ENCODE assay signal across 11 mouse cellular contexts in genomic region chr7:46985718-46986505, GRCm38 (mm10). TPM values are rescaled to one million over a fixed set of nuclear protein-coding genes. Genes with fewer than 3 reads are reported as not detected.
A peak's percentile ranks its signal among the peaks of the same experiment; 100 is the strongest.
DNase-seq lines count a peak whose midpoint lies in the region; ATAC-seq lines count a peak whose summit lies in the region.
"Had no signal": no experiment of that assay in that cellular context is flagged by ENCODE, and none has a peak within 500 bp of the region (broad histone marks: within the 10 kb centered on the region; RNA-seq: fewer than 3 reads in every experiment).

No protein-coding gene starts in this region.

- no peaks in the 10 kb centered on the region for H3K27me3 ChIP-seq in intestine, embryonic 14.5 days (replicated peaks; ENCODE audit: control insufficient read depth, insufficient read depth, low read length)
- no peaks in the 10 kb centered on the region for H3K27me3 ChIP-seq in intestine, embryonic 16.5 days (replicated peaks; ENCODE audit: control insufficient read depth, insufficient read depth, low read length)
- H3K27me3 ChIP-seq: embryonic facial prominence, embryonic 12.5 days; stomach, embryonic 15.5 days had no signal

- ATAC-seq in intestine, embryonic 14.5 days (replicated peaks; ENCODE audit: low FRiP score, low TSS enrichment, low read depth): no peak
- ATAC-seq in intestine, embryonic 16.5 days: no peak

- H3K4me1 ChIP-seq in intestine, embryonic 14.5 days (replicated peaks; ENCODE audit: control insufficient read depth, insufficient read depth, low read length): peaks cover 20% of the 10 kb centered on the region
- peaks cover 15% of the 10 kb centered on the region for H3K4me1 ChIP-seq in intestine, embryonic 16.5 days (ENCODE audit: control insufficient read depth, insufficient read depth, low read length)

- no peaks in the 10 kb centered on the region for H3K9me3 ChIP-seq in intestine, embryonic 14.5 days (ENCODE audit: control insufficient read depth, low read length)
- H3K9me3 ChIP-seq in intestine, embryonic 16.5 days (ENCODE audit: control insufficient read depth, low read length): no peaks in the 10 kb centered on the region
- H3K9me3 ChIP-seq: embryonic facial prominence, embryonic 12.5 days; stomach, embryonic 15.5 days had no signal

- H3K9ac ChIP-seq in intestine, embryonic 14.5 days (ENCODE audit: low read length): no peak overlapping the region
- H3K9ac ChIP-seq in intestine, embryonic 16.5 days (ENCODE audit: low read depth, low read length): no peak overlapping the region
- H3K9ac ChIP-seq: embryonic facial prominence, embryonic 12.5 days; stomach, embryonic 15.5 days had no signal

- 0 out of 2 replicates have a peak overlapping the region, but pooled peaks have one; percentile 27 for H3K27ac ChIP-seq in intestine, embryonic 14.5 days (ENCODE audit: low read depth)
- no peak overlapping the region for H3K27ac ChIP-seq in intestine, embryonic 16.5 days (ENCODE audit: low read length)
- H3K27ac ChIP-seq: embryonic facial prominence, embryonic 12.5 days had no signal

- DNase-seq in intestine, embryonic 14.5 days (ENCODE audit: low spot score): no peak
- DNase-seq in NIH3T3 (ENCODE audit: low read depth): peak; percentile 43
- DNase-seq in cerebellum, postnatal 36 days: peak; percentile 22 to 38
- DNase-seq in lung, postnatal 25 days (ENCODE audit: low spot score): peak; percentile 57
- no peak for DNase-seq in thymus, adult 18-20 months
- no peak for DNase-seq in spleen, adult 18-20 months
- DNase-seq: layer of hippocampus, postnatal 36 days had no signal

- H3K36me3 ChIP-seq in intestine, embryonic 14.5 days (ENCODE audit: control insufficient read depth, insufficient read depth, low read length): peaks cover 9% of the 10 kb centered on the region
- H3K36me3 ChIP-seq in intestine, embryonic 16.5 days (ENCODE audit: control insufficient read depth, insufficient read depth, low read length): no peaks in the 10 kb centered on the region
- H3K36me3 ChIP-seq: stomach, embryonic 15.5 days had no signal

- 42% methylated on average over 8 of the region's 8 CpGs for WGBS in intestine, embryonic 14.5 days
- WGBS in intestine, embryonic 16.5 days: 49% methylated on average over 8 of the region's 8 CpGs

- no peak overlapping the region for H3K4me2 ChIP-seq in intestine, embryonic 14.5 days (ENCODE audit: low read length)
- H3K4me2 ChIP-seq in intestine, embryonic 16.5 days (ENCODE audit: low read depth, low read length): no peak overlapping the region
- H3K4me2 ChIP-seq: embryonic facial prominence, embryonic 12.5 days; stomach, embryonic 15.5 days had no signal

- no peak overlapping the region for H3K4me3 ChIP-seq in intestine, embryonic 14.5 days (ENCODE audit: low read depth, low read length)
- H3K4me3 ChIP-seq in intestine, embryonic 16.5 days (ENCODE audit: low read length): no peak overlapping the region
- H3K4me3 ChIP-seq: embryonic facial prominence, embryonic 12.5 days; stomach, embryonic 15.5 days had no signal

RNA-seq across cellular contexts. Expression of gene Gm9999, which starts 2.5 kb away (rescaled TPM):
- not detected in 2 replicates for polyA plus RNA-seq in intestine, embryonic 14.5 days (2014; fragmentation: Nextera tagmentation; extraction: Ambion mirVana)
- not detected in 2 replicates for polyA plus RNA-seq in intestine, embryonic 16.5 days (2015; fragmentation: Nextera tagmentation; extraction: Ambion mirVana)
- polyA plus RNA-seq: embryonic facial prominence, embryonic 12.5 days; heart, postnatal 0 days; stomach, embryonic 15.5 days had no signal

RNA-seq across cellular contexts. Expression of gene Spty2d1, which starts 22.3 kb away (rescaled TPM):
- 17.6 and 18.0 TPM in 2 replicates for polyA plus RNA-seq in intestine, embryonic 14.5 days (2014; fragmentation: Nextera tagmentation; extraction: Ambion mirVana)
- polyA plus RNA-seq in intestine, embryonic 16.5 days (2015; fragmentation: Nextera tagmentation; extraction: Ambion mirVana): 15.2 and 16.5 TPM in 2 replicates

RNA-seq across cellular contexts. Expression of gene Uevld, which starts 27.6 kb away (rescaled TPM):
- 11.4 and 12.6 TPM in 2 replicates for polyA plus RNA-seq in intestine, embryonic 14.5 days (2014; fragmentation: Nextera tagmentation; extraction: Ambion mirVana)
- 10.0 and 10.1 TPM in 2 replicates for polyA plus RNA-seq in intestine, embryonic 16.5 days (2015; fragmentation: Nextera tagmentation; extraction: Ambion mirVana)

Comparison
In these comparisons a context has a peak if more than half of its experiments do, and no peak if none do; other contexts are left out.
1. DNase-seq: peak in NIH3T3 (single experiment), cerebellum, postnatal 36 days (2 of 2) and lung, postnatal 25 days (single experiment); none in intestine, embryonic 14.5 days (single experiment), thymus, adult 18-20 months (0 of 2) and spleen, adult 18-20 months (0 of 2).